In the genomic region with DNA sequence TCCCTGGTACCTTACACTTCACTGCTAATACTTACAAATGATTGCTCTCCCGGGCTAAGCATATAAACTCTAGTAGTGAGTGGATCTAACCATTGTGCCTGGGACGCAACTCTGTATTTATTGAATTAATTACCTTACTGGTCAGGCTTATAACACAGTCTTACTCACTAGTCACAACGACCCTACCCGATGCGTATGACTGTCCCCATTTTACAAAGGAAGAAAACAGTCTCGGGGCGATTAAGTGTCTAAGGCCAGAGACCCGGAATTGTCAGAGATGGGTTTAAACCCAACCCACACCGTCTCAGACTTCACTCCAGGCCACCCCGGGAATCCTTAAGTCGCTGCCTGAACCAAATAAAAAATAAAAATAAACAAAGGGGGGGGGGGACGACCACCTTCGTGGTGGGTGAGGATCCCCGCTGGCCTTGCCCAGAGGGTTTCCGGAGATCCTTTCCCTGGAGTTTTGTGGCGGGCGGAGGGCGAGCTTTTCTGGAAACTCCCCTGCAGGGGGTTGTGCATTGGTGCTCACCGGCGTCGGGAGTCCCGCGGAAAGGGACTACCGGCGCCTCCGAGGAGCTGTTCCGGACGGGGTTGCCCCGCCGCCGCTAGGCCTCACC, we compare ENCODE assay signal across 8 mouse cellular contexts. TPM values are rescaled to one million over a fixed set of nuclear protein-coding genes. Genes with fewer than 3 reads are reported as not detected.
DNase-seq lines count a peak whose midpoint lies in the region; ATAC-seq and TF ChIP-seq lines count a peak whose summit lies in the region.

No protein-coding gene starts in this region.

- intact Hi-C loops in gastrocnemius, postnatal 14 days (cut with DNase I; ENCODE audit: low total_unique reads): no loop called here

- TF ChIP-seq CTCF in MEL (IDR thresholded peaks at IDR 0.05 in 2 of 3, conservative IDR thresholded peaks at IDR 0.05 in 1 of 3; ENCODE audit: control insufficient read depth in 1 of 3, insufficient read depth in 1 of 3, low read depth in 2 of 3, low read length in 3 of 3, poor library complexity in 1 of 3, severe bottlenecking in 1 of 3): no peak

- under 1% methylated on average over 30 of the region's 31 CpGs for WGBS in kidney, embryonic 14.5 days
- under 1% methylated on average over 31 of the region's 31 CpGs for WGBS in forebrain, embryonic 13.5 days
- under 1% methylated on average over 31 of the region's 31 CpGs for WGBS in liver, embryonic 16.5 days (ENCODE audit: insufficient replicate concordance)

- no peaks in the 10 kb centered on the region for H3K27me3 ChIP-seq in kidney, embryonic 14.5 days (ENCODE audit: control insufficient read depth, insufficient read depth, low read length)
- peaks cover 0 to 3% of the 10 kb centered on the region in 2 experiments; a peak in 2 of 4 replicates for H3K27me3 ChIP-seq in MEL (ENCODE audit: control insufficient read depth in 1 of 2, insufficient read depth in 2 of 2, low read length in 2 of 2)
- no peaks in the 10 kb centered on the region for H3K27me3 ChIP-seq in forebrain, embryonic 13.5 days
- H3K27me3 ChIP-seq in liver, embryonic 16.5 days (ENCODE audit: control insufficient read depth, insufficient read depth, low read depth, low read length): no peaks in the 10 kb centered on the region

- ATAC-seq in kidney, embryonic 14.5 days (ENCODE audit: low FRiP score, low TSS enrichment): peak; percentile 56; the same call in 1 of the 2 replicates
- 0 out of 2 replicates have a peak, but pooled peaks have one; percentile 19 for ATAC-seq in forebrain, embryonic 13.5 days
- peak; percentile 70 for ATAC-seq in liver, embryonic 16.5 days (ENCODE audit: low read depth)

- no peak for TF ChIP-seq RAD21 in MEL (IDR thresholded peaks at IDR 0.05; ENCODE audit: low read depth, low read length)

- H3K79me2 ChIP-seq in MEL (ENCODE audit: control insufficient read depth, insufficient read depth, low read length, poor library complexity): peaks cover 29% of the 10 kb centered on the region

- DNase-seq in kidney, adult 8-10 months: no peak
- DNase-seq in MEL (ENCODE audit: low read depth, low spot score): peak; percentile 59
- no peak for DNase-seq in urinary bladder, postnatal 14 days (ENCODE audit: low spot score)
- DNase-seq in gastrocnemius, postnatal 14 days: no peak
- no peak for DNase-seq in thymus, postnatal 0 days (ENCODE audit: low spot score)

- H3K9ac ChIP-seq in kidney, embryonic 14.5 days (ENCODE audit: low read depth, low read length): peak overlapping the region; percentile 99
- peak overlapping the region; percentile 94 for H3K9ac ChIP-seq in MEL (ENCODE audit: control insufficient read depth, low read depth, low read length, poor library complexity, severe bottlenecking)
- peak overlapping the region; percentile 99 for H3K9ac ChIP-seq in forebrain, embryonic 13.5 days
- peak overlapping the region; percentile 96 for H3K9ac ChIP-seq in liver, embryonic 16.5 days (ENCODE audit: low read depth, low read length)

- H3K4me3 ChIP-seq in kidney, embryonic 14.5 days (ENCODE audit: low read length): peak overlapping the region; percentile 94
- H3K4me3 ChIP-seq in MEL (ENCODE audit: control insufficient read depth in 1 of 2, insufficient read depth in 1 of 2, low read depth in 2 of 2, low read length in 2 of 2): peak overlapping the region; percentile 91 to 96
- H3K4me3 ChIP-seq in forebrain, embryonic 13.5 days: peak overlapping the region; percentile 88
- peak overlapping the region; percentile 89 for H3K4me3 ChIP-seq in liver, embryonic 16.5 days (ENCODE audit: low read depth, low read length)

- peak overlapping the region; percentile 99 for H3K27ac ChIP-seq in kidney, embryonic 14.5 days (ENCODE audit: low read depth, low read length)
- H3K27ac ChIP-seq in MEL (ENCODE audit: control insufficient read depth, low read depth, low read length): peak overlapping the region; percentile 23
- peak overlapping the region; percentile 100 for H3K27ac ChIP-seq in forebrain, embryonic 13.5 days
- H3K27ac ChIP-seq in liver, embryonic 16.5 days (ENCODE audit: low read length): peak overlapping the region; percentile 90

- H3K36me3 ChIP-seq in kidney, embryonic 14.5 days (ENCODE audit: control insufficient read depth, insufficient read depth, low read length): peaks cover 33% of the 10 kb centered on the region
- peaks cover 17 to 18% of the 10 kb centered on the region in 2 experiments for H3K36me3 ChIP-seq in MEL (ENCODE audit: control insufficient read depth in 1 of 2, insufficient read depth in 2 of 2, low read length in 2 of 2)
- H3K36me3 ChIP-seq in forebrain, embryonic 13.5 days (ENCODE audit: poor library complexity, severe bottlenecking): peaks cover 30% of the 10 kb centered on the region
- peaks cover 7% of the 10 kb centered on the region; the same call in 1 of the 2 replicates for H3K36me3 ChIP-seq in liver, embryonic 16.5 days (ENCODE audit: control insufficient read depth, insufficient read depth)

- TF ChIP-seq EP300 in MEL (IDR thresholded peaks at IDR 0.05; ENCODE audit: low read depth in 1 of 2, low read length in 2 of 2): no peak

- TF ChIP-seq POLR2A in MEL (IDR thresholded peaks at IDR 0.05; ENCODE audit: control insufficient read depth in 1 of 2, insufficient read depth in 1 of 2, low read depth in 1 of 2, low read length in 2 of 2, poor library complexity in 1 of 2): no peak

- H3K9me3 ChIP-seq in kidney, embryonic 14.5 days (ENCODE audit: control insufficient read depth, low read length): no peaks in the 10 kb centered on the region
- H3K9me3 ChIP-seq in MEL (replicated peaks; ENCODE audit: insufficient read depth, low read length): no peaks in the 10 kb centered on the region
- no peaks in the 10 kb centered on the region for H3K9me3 ChIP-seq in forebrain, embryonic 13.5 days (replicated peaks)
- H3K9me3 ChIP-seq in liver, embryonic 16.5 days (replicated peaks; ENCODE audit: control insufficient read depth, low read length): no peaks in the 10 kb centered on the region

- H3K4me1 ChIP-seq in kidney, embryonic 14.5 days (ENCODE audit: control insufficient read depth, insufficient read depth, low read length): peaks cover 19% of the 10 kb centered on the region
- H3K4me1 ChIP-seq in MEL (ENCODE audit: control insufficient read depth in 1 of 2, insufficient read depth in 2 of 2, low read length in 2 of 2): peaks cover 8 to 14% of the 10 kb centered on the region in 2 experiments
- peaks cover 41% of the 10 kb centered on the region for H3K4me1 ChIP-seq in forebrain, embryonic 13.5 days
- H3K4me1 ChIP-seq in liver, embryonic 16.5 days (ENCODE audit: control insufficient read depth, low read depth, low read length): peaks cover 19% of the 10 kb centered on the region

- H3K4me2 ChIP-seq in kidney, embryonic 14.5 days (replicated peaks; ENCODE audit: low read depth, low read length): peak overlapping the region; percentile 80
- H3K4me2 ChIP-seq in forebrain, embryonic 13.5 days: peak overlapping the region; percentile 86
- H3K4me2 ChIP-seq in liver, embryonic 16.5 days (ENCODE audit: low read depth, low read length): peak overlapping the region; percentile 89

TF ChIP-seq in MEL, 35 proteins besides CTCF, POLR2A, EP300 and RAD21:
- TF ChIP-seq MXI1 (IDR thresholded peaks at IDR 0.05; ENCODE audit: low read depth, low read length): peak; percentile 9; the same call in 1 of the 2 replicates
- no peak for TF ChIP-seq MYB (IDR thresholded peaks at IDR 0.05; ENCODE audit: low read depth, low read length)
- no peak for TF ChIP-seq ZC3H11A (IDR thresholded peaks at IDR 0.05; ENCODE audit: low read depth, low read length)
- no peak for TF ChIP-seq BHLHE40 (IDR thresholded peaks at IDR 0.05; ENCODE audit: borderline replicate concordance, low read depth, low read length)
- TF ChIP-seq ZMIZ1 (IDR thresholded peaks at IDR 0.05; ENCODE audit: low read depth, low read length): no peak
- no peak for TF ChIP-seq GATA1 (IDR thresholded peaks at IDR 0.05; ENCODE audit: low read depth, low read length)
- no peak; the same call in 1 of the 2 replicates for TF ChIP-seq TBP (IDR thresholded peaks at IDR 0.05; ENCODE audit: low read depth, low read length)
- no peak for TF ChIP-seq SIN3A (IDR thresholded peaks at IDR 0.05; ENCODE audit: low read length)

RNA-seq across cellular contexts. Expression of a gene that starts 1.1 kb away (rescaled TPM):
- polyA plus RNA-seq in kidney, embryonic 14.5 days (2014; fragmentation: Nextera tagmentation; extraction: Ambion mirVana): 190 and 229 TPM in 2 replicates
- 243 and 265 TPM in 2 replicates for total RNA-seq in MEL (2012; rRNA removed)
- polyA plus RNA-seq in MEL (2012; ENCODE audit: insufficient read depth in 1 of 2, insufficient read length in 2 of 2, low read depth in 1 of 2, low replicate concordance in 2 of 2, missing spikeins in 1 of 2): 100 to 1,000 TPM in 1 of 2 experiments, not detected in 1; 277 TPM
- polyA plus RNA-seq in forebrain, embryonic 13.5 days (2015; fragmentation: Nextera tagmentation; extraction: Ambion mirVana): 375 and 388 TPM in 2 replicates
- polyA plus RNA-seq in liver, embryonic 16.5 days (2015; fragmentation: Nextera tagmentation; extraction: Ambion mirVana): 62.3 and 66.5 TPM in 2 replicates
- 10 to 100 TPM; 35.8 to 45.7 TPM for total RNA-seq in gastrocnemius, postnatal 14 days (2021)
- 227 and 240 TPM in 2 replicates for polyA plus RNA-seq in thymus, postnatal 0 days (2015; fragmentation: Nextera tagmentation; extraction: Ambion mirVana)

RNA-seq across cellular contexts. Expression of a gene that starts 14.1 kb away (rescaled TPM):
- polyA plus RNA-seq in kidney, embryonic 14.5 days (2014; fragmentation: Nextera tagmentation; extraction: Ambion mirVana): 0.11 and 0.51 TPM in 2 replicates
- not detected in 2 replicates for total RNA-seq in MEL (2012; rRNA removed)
- polyA plus RNA-seq in MEL (2012; ENCODE audit: insufficient read depth in 1 of 2, insufficient read length in 2 of 2, low read depth in 1 of 2, low replicate concordance in 2 of 2, missing spikeins in 1 of 2): under 1 TPM in 1 of 2 experiments, not detected in 1; 0.07 TPM
- 0.97 and 1.4 TPM in 2 replicates for polyA plus RNA-seq in forebrain, embryonic 13.5 days (2015; fragmentation: Nextera tagmentation; extraction: Ambion mirVana)
- 0.13 and 0.31 TPM in 2 replicates for polyA plus RNA-seq in liver, embryonic 16.5 days (2015; fragmentation: Nextera tagmentation; extraction: Ambion mirVana)
- 10 to 100 TPM in 1 of 2 experiments, 1 to 10 TPM in 1; 8.9 to 11.4 TPM for total RNA-seq in gastrocnemius, postnatal 14 days (2021)
- 1.7 and 2.0 TPM in 2 replicates for polyA plus RNA-seq in thymus, postnatal 0 days (2015; fragmentation: Nextera tagmentation; extraction: Ambion mirVana)

RNA-seq across cellular contexts. Expression of a gene that starts 55.3 kb away (rescaled TPM):
- polyA plus RNA-seq in kidney, embryonic 14.5 days (2014; fragmentation: Nextera tagmentation; extraction: Ambion mirVana): not detected in 2 replicates
- not detected in 2 replicates for total RNA-seq in MEL (2012; rRNA removed)
- polyA plus RNA-seq in MEL (2012; ENCODE audit: insufficient read depth in 1 of 2, insufficient read length in 2 of 2, low read depth in 1 of 2, low replicate concordance in 2 of 2, missing spikeins in 1 of 2): not detected
- polyA plus RNA-seq in forebrain, embryonic 13.5 days (2015; fragmentation: Nextera tagmentation; extraction: Ambion mirVana): not detected in 2 replicates
- not detected in 2 replicates for polyA plus RNA-seq in liver, embryonic 16.5 days (2015; fragmentation: Nextera tagmentation; extraction: Ambion mirVana)
- total RNA-seq in gastrocnemius, postnatal 14 days (2021): not detected
- 0.72 and 0.75 TPM in 2 replicates for polyA plus RNA-seq in thymus, postnatal 0 days (2015; fragmentation: Nextera tagmentation; extraction: Ambion mirVana)

Comparison
In these comparisons a context has a peak if more than half of its experiments do, and no peak if none do; other contexts are left out.
1. ATAC-seq: peak in every context shown above with its lines; median percentile 70 in liver, embryonic 16.5 days; 56 in kidney, embryonic 14.5 days; 19 in forebrain, embryonic 13.5 days.
2. H3K27ac ChIP-seq: peak in every context shown above with its lines; median percentile 100 in forebrain, embryonic 13.5 days; 99 in kidney, embryonic 14.5 days; 90 in liver, embryonic 16.5 days; 23 in MEL.